Mouse (Mus musculus): Measurements from ENCODE around the gene Rapgef4.

GRCm38 (mm10) chr2:72110404-72110803 is 129.4 kb downstream of the Rapgef4 start:
- TF ChIP-seq CTCF (IDR thresholded peaks at IDR 0.05; ENCODE audit: low read depth, low read length) = no peak
- TF ChIP-seq GATA1 (IDR thresholded peaks at IDR 0.05; ENCODE audit: borderline replicate concordance, low read length) = no peak
- TF ChIP-seq TAL1 (conservative IDR thresholded peaks at IDR 0.05; ENCODE audit: low read depth, low read length) = no peak
- TF ChIP-seq POLR2AphosphoS5 (IDR thresholded peaks at IDR 0.05; ENCODE audit: insufficient replicate concordance, low read depth, low read length) = no peak
- no peak for TF ChIP-seq GATA2 (IDR thresholded peaks at IDR 0.05; ENCODE audit: borderline replicate concordance, low read depth, low read length)
